Mouse (Mus musculus) cerebellum, adult 2 months (tissue): ENCODE measurements around the gene Loxl3. TPM values are rescaled to one million over a fixed set of nuclear protein-coding genes. Genes with fewer than 3 reads are reported as not detected.

Experiments used
- DNase-seq, 2 experiments: peaks; one replicate each; pipeline ENCODE4 v3.0.0; 2021
- H3K27ac ChIP-seq: fragments of 200-500 bp; 2 replicates; pipeline ENCODE4 v1.5.1; 2012; ENCODE audit warnings: low read length, control low read depth, inconsistent platforms; ENCODE audit not compliant: insufficient read depth
- H3K27me3 ChIP-seq: fragments of 200-500 bp; 2 replicates; pipeline ENCODE4 v1.6.1; 2012; ENCODE audit warnings: inconsistent platforms, mild to moderate bottlenecking, low read length, moderate library complexity; ENCODE audit not compliant: control insufficient read depth, insufficient read depth
- H3K4me1 ChIP-seq: fragments of 200-500 bp; 2 replicates; pipeline ENCODE4 v1.6.1; 2011; ENCODE audit warnings: low read length; ENCODE audit not compliant: control insufficient read depth, insufficient read depth
- H3K4me3 ChIP-seq: fragments of 200-500 bp; replicated peaks from 2 replicates; pipeline ENCODE3; 2011; ENCODE audit warnings: mild to moderate bottlenecking, low read depth, low read length, control low read depth; ENCODE audit not compliant: insufficient read depth
- CTCF ChIP-seq: fragments of 200-500 bp; IDR thresholded peaks from 2 replicates; pipeline ENCODE4 v1.5.1; 2011; ENCODE audit warnings: low read depth, mild to moderate bottlenecking, control low read depth, low read length, moderate library complexity, borderline replicate concordance; ENCODE audit not compliant: insufficient read depth
- POLR2A ChIP-seq: fragments of 200-500 bp; IDR thresholded peaks from 2 replicates; pipeline ENCODE4 v1.6.1; 2011; ENCODE audit warnings: low read length, control low read depth, borderline replicate concordance; ENCODE audit not compliant: insufficient read depth
- WGBS: fragments of 180-500 bp; shearing (Covaris S2); methylation state at CpG from one replicate; pipeline ENCODE4 v1.1.7; 2018; 5-methylcytosine and 5-hydroxymethylcytosine counted together
- polyA plus RNA-seq: library from polyadenylated mRNA; depleted of rRNA; stranded (reverse); fragments of >200 nt; gene quantifications from 2 replicates; pipeline ENCODE4 v1.2.3, GENCODE M21; 2012

The Loxl3 gene
- polyA plus RNA-seq, 1 experiment = 3.8 TPM

DNA sequence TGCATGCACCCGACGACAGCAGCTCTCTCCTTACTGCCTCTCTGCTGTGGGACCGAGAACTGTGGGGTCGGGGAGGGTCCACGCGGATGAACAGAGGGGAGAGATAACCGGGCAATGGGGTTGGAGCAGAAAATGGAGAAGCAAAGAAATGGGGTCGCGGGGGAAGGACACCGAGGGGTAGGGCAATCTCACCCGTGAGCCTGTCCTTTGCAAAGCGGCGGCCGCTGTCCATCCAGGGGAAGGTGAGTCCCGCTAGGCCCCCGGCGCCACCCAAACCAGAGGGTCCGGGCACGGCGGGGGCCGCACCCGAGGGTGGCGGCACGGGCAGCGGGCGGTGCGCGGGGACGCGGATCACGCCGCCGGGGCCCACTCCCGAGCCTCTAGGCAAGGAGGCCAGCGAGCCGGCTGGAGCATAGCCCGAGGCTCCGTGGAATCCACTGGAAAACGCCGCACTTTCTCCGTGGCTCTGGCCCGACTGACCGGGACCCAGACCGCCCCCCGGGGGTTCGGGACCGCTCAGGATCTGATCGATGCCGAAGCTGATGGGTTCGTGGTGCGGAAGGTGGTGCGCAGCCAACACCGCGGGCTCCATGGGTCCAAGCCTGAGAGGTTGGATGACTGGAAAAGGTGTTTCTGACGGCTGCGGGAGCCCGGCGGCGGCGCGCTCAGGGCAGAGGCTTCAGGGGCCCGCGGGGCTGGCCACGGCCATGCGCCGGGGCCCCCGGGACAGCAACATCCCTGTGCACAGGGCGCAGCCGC lies 35.7 kb downstream of the Loxl3 start:
- TF ChIP-seq POLR2A (no peak), CTCF (no peak)
- Histone ChIP-seq H3K4me1 (no peaks in the 10 kb centered on the region), H3K27ac (no peak overlapping the region), H3K27me3 (peaks cover 13% of the 10 kb centered on the region; the same call in 1 of the 2 replicates), H3K4me3 (no peak overlapping the region)
- under 1% methylated on average over 64 of the region's 69 CpGs for WGBS
- DNase-seq = peak in 1 of 2 experiments; percentile 41

DNA sequence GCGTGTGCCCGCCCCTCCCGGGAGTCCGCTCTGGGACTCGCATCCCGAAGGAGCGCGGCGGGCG lies 36.1 kb downstream of the Loxl3 start, which contains the start of gene Tlx2:
Tlx2 (minus strand) TSS at position 47 of the 64 bp plus-strand sequence.
- no peaks in the 10 kb centered on the region for H3K4me1 ChIP-seq
- under 1% methylated on average over 10 of the region's 10 CpGs for WGBS
- DNase-seq = peak in 1 of 2 experiments; percentile 27
- no peak within 1 kb of the TSS for H3K4me3 ChIP-seq
- no peak within 1 kb of the TSS for H3K27ac ChIP-seq
- TF ChIP-seq POLR2A (no peak), CTCF (no peak)
- peaks cover 13% of the 10 kb centered on the region; the same call in 1 of the 2 replicates for H3K27me3 ChIP-seq

DNA sequence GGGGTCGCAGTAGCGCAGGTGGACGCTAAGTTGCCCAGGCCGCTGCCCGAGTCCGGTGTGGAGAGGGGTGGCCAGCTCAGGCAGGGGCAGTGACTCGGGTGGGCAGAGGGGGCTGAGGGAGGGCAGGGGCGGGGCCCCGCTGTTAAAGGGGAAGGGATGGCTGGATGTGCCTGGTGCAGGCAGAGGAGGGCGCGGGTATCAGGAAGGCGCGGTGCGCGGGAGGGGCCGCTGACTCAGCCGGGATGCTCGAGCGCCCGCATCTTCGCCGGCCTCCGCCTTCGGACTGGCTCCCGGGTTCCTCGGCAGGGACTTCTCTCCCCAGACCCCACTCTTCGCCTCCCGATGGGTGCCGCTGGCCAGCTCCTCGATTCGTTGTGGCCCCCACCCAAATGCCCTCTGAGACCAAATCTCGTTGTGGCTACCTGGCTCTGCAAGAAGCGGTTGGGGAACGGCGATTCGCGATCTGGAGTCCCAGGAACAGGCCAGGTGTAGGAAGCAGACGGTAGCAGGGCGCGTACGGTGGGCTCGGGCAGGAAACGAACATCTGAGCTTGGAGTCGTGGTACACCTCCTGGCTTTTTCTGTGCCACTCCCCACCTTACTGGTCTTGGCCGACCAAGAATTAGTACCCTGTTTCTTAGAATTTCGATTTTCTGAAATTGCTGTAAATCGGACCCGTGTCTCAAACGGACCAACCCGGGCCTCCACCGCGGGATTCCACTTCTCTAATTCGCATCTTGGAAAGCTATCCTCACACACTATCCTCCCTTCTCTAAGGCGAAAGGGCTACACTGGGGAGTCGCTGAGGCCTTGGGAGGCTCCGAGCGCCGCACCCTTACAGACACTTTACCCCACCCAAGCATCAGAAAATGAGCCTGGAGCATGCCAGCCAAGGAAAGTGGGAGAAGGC lies 36.6 kb downstream of the Loxl3 start:
- Histone ChIP-seq H3K4me3 (no peak overlapping the region), H3K4me1 (no peaks in the 10 kb centered on the region), H3K27ac (no peak overlapping the region), H3K27me3 (peaks cover 13% of the 10 kb centered on the region; the same call in 1 of the 2 replicates)
- DNase-seq = peak; percentile 37 to 74
- 2% methylated on average over 53 of the region's 58 CpGs for WGBS
- no peak for TF ChIP-seq POLR2A
- TF ChIP-seq CTCF = no peak

DNA sequence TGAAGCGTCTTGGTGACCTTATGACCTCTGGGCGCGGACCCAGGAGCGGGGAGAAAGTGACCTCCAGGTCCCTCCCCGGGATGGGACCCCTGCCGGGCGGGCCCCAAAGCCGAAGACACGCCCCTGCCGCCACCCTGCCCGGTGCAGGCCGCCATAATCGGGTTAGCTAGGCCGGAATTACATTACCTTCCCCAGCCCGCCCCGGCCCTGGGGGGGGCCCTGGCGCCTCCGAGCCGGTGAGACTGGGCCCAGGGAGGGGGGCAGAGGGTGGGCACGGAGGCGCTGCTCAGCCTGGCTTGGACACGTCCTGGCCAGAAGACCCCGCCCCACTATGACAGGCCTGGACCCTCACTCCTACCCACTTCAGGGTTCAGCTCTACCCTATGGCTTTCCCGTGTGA lies 37.2 kb downstream of the Loxl3 start:
- no peak for DNase-seq
- no peaks in the 10 kb centered on the region for H3K4me1 ChIP-seq
- H3K27ac ChIP-seq = no peak overlapping the region
- WGBS = 1% methylated on average over 24 of the region's 24 CpGs
- no peak for TF ChIP-seq CTCF
- no peak for TF ChIP-seq POLR2A
- peaks cover 13% of the 10 kb centered on the region; the same call in 1 of the 2 replicates for H3K27me3 ChIP-seq
- H3K4me3 ChIP-seq = no peak overlapping the region

DNA sequence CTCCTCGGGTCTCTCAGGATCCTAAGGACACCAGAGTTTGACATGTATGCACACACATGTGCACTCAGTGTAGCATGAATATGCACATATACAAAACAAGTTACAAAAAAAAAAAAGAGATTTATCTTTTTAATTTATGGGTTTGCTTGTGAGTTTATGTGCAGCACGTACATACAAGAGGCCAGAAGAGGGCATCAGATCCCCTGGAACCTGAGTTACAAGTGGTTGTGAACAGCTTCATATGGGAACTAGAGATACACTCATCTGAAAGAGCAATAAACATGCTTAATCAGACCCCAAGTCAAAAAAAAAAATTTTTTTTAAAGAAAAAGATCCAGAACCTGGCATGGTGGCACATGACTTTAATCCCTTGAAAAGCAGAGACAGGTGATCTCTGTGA lies 41.0 kb downstream of the Loxl3 start:
- H3K27me3 ChIP-seq = peaks cover 7% of the 10 kb centered on the region; the same call in 1 of the 2 replicates
- H3K27ac ChIP-seq = no peak overlapping the region
- TF ChIP-seq POLR2A (no peak), CTCF (no peak)
- peaks cover 2% of the 10 kb centered on the region; the same call in 1 of the 2 replicates for H3K4me1 ChIP-seq
- no peak for DNase-seq
- WGBS = 19% methylated on average over 2 of the region's 2 CpGs
- no peak overlapping the region for H3K4me3 ChIP-seq

DNA sequence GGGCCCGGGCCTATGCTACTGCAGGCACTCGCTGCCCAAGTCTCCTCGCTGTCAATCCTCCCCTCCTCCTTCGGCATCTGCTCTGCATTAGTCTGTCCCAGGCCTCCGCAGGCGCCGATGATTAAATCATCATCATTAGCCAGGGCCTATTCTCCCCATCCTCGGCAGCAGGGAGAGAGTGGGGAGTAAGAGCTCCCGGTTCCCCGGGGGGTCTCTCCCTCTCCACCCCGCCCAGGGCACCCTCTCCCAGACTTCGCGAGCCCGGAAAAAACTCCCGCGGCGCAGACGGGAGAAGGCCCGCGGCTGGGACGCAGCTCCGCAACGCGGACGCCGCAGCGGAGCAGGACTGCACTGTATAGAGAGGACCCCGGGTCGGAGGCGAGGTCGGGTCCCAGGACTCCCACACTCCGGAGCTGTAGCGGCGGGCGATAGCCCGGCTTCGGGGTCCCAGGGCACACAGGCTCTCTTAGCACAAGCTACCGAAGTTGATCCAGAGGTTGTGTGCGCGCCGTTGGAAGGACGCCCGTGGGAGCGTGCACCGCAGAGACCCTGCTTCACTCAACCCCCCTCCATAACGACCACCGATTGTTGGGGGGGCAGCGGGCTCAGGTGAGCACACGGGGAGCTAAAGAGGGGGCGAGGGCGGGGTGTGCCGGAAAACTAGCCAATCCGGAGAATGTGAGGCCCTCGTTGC lies 43.8 kb downstream of the Loxl3 start, which contains the start of gene Pcgf1:
Pcgf1 (plus strand) TSS at position 240 of the 694 bp plus-strand sequence.
- peak in 1 of 2 experiments; percentile 67 for DNase-seq
- H3K4me3 ChIP-seq = peak within 1 kb of the TSS; percentile 85
- no peaks in the 10 kb centered on the region; the same call in 1 of the 2 replicates for H3K27me3 ChIP-seq
- TF ChIP-seq CTCF (no peak), POLR2A (no peak)
- peak within 1 kb of the TSS; percentile 83 for H3K27ac ChIP-seq
- peaks cover 7% of the 10 kb centered on the region; the same call in 1 of the 2 replicates for H3K4me1 ChIP-seq
- WGBS = under 1% methylated on average over 54 of the region's 54 CpGs

DNA sequence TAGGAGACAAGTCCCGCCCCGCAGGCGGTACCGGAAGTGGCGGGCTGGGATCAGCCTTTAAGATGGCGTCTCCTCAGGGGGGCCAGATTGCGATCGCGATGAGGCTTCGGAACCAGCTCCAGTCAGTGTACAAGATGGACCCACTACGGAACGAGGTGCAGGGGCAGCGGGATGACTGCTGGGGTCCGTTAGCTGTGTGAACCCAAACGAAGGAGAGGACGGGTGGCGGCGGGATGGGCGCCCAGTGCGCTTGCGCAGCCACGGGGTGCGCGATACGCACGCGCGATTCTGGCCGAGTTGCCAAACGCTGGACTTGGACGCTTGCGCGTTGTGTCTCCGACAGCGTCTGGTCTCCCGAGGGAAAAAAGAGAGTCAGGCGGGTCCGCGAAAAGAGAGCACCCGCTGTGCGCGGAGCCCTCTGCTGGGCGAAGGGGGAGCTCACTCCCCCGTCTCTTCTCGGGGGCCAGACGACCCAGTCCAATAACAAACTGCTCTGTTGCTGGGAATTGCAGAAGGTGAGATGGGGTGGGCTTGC lies 44.4 kb downstream of the Loxl3 start:
- Histone ChIP-seq H3K27ac (peak overlapping the region; percentile 83), H3K27me3 (no peaks in the 10 kb centered on the region; the same call in 1 of the 2 replicates), H3K4me1 (peaks cover 7% of the 10 kb centered on the region; the same call in 1 of the 2 replicates), H3K4me3 (peak overlapping the region; percentile 85)
- WGBS = under 1% methylated on average over 46 of the region's 46 CpGs
- peak; percentile 98 to 100 for DNase-seq
- TF ChIP-seq POLR2A (peak; percentile 64; the same call in 1 of the 2 replicates), CTCF (no peak)
